Mouse (Mus musculus): ENCODE measurements around the gene Osm.

- no peak for TF ChIP-seq EP300 (IDR thresholded peaks at IDR 0.05; ENCODE audit: insufficient read depth, low read depth, low read length)
- no peak for TF ChIP-seq POLR2A (IDR thresholded peaks at IDR 0.05; ENCODE audit: insufficient read depth, low read length)
- TF ChIP-seq CTCF (IDR thresholded peaks at IDR 0.05; ENCODE audit: low read depth, low read length) = no peak
These were observed 24.4 kb downstream of the Osm start for GRCm38 (mm10) chr11:4260463-4261187.

Data from ES-Bruce4 (cell line).